Mouse (Mus musculus) left cerebral cortex, adult 2 months (tissue): ENCODE measurements around the gene Ftl1-ps1. TPM values are rescaled to one million over a fixed set of nuclear protein-coding genes. Genes with fewer than 3 reads are reported as not detected.

Experiments used
- DNase-seq, 2 experiments: peaks; one replicate each; pipeline ENCODE4 v3.0.0; 2021 to 2022; ENCODE audit warnings: low spot score in 2 of 2, mixed read lengths in 1 of 2; ENCODE audit errors: extremely low spot score in 1 of 2
- H3K27ac ChIP-seq: fragments of 200-600 bp; 2 replicates; pipeline ENCODE4 v1.8.1; 2022
- H3K4me3 ChIP-seq: fragments of 200-600 bp; 2 replicates; pipeline ENCODE4 v1.8.1; 2022
- CTCF ChIP-seq: fragments of 200-600 bp; IDR thresholded peaks from 2 replicates; pipeline ENCODE4 v1.8.1; 2022; ENCODE audit warnings: antibody characterized with exemption, mild to moderate bottlenecking, moderate library complexity
- intact Hi-C: fragments of 180-260 bp; cut with DNase I; formaldehyde crosslinking; loops from one replicate; pipeline ENCODE4 v1.15.1; 2025
- long read RNA-seq, 2 experiments: library from polyadenylated mRNA; stranded (forward); transcript quantifications; one replicate each; pipeline ENCODE4 v2.0.0; 2021; ENCODE audit warnings: borderline mapping rate in 2 of 2
- total RNA-seq, 2 experiments: library from RNA; stranded (reverse); gene quantifications; 2 replicates each; pipeline ENCODE4 v1.2.3; 2021

Gene Ftl1-ps1
- total RNA-seq: 100 to 1,000 TPM; 143 to 162 TPM
- long read RNA-seq, experiment 1, transcript Ftl1-ps1-202 (1 exons, 938 nt): major isoform, 117 of 117 reads
- long read RNA-seq, experiment 1, partial matches to known transcripts: 0 of 117 reads
- long read RNA-seq, experiment 1, other reads (novel, unspliced or antisense): 0 of 117 reads
- long read RNA-seq, experiment 2, transcript Ftl1-ps1-202 (1 exons, 938 nt): major isoform, 98 of 98 reads
- long read RNA-seq, experiment 2, partial matches to known transcripts: 0 of 98 reads
- long read RNA-seq, experiment 2, other reads (novel, unspliced or antisense): 0 of 98 reads

DNA sequence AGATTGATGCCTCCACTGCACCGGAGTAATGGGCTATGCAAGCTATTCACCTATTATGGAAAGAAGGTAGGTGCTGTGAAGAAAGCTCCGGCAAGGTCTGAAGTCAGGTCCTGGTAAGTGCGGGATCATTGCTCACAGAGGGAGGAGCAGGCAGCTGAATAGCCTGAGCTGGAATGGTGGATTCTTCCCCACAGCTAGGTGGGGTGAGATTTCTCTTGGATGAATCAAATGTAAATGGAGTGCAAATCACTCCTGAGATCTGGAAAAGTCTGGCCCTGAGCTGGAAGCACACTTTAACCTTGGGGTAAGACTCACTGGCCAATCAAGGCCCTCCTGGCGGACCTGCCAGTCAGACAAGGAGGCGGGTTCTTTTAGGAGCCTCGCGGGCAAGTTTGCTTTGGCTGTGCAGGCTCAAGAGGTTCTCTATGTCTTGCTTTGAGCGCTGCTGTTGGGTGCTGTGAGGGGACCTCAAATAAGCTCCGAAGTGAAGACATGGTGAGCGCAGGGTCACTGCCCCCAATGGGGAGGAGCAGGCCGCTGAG, at the start of gene Ftl1-ps1:
TSS of gene Ftl1-ps1 (plus strand) at position 397 of the 542 bp plus-strand sequence.
- DNase-seq: no peak
- TF ChIP-seq CTCF: no peak
- intact Hi-C loops: no loop called here
- Histone ChIP-seq H3K27ac (no peak within 1 kb of the TSS), H3K4me3 (no peak within 1 kb of the TSS)

DNA sequence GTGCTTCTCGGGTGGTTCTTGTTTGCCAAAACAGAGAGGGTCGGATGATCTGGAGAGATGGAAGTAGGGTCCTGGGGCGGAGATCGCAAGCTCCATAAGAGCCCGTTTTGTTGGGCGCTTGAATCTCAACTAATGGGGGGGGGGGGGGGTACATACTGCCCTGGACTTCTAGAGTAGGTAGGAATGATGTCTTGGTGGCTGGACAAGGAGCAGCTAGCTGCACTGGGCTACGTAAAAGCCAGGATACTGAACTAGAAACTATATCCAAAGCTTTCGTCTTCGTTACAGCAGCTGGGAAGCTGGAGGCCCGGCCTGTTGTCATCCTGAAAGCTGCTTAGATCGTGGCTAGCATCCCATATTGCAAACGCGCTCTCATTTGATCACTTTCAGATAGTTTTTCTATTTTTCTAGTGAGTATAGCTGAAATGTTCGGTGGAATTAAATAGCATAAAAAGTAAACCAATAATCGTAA, 49.0 kb upstream of the Ftl1-ps1 start:
- TF ChIP-seq CTCF: no peak
- intact Hi-C loops: no loop called here
- peak overlapping the region; percentile 77 for H3K4me3 ChIP-seq
- no peak for DNase-seq
- peak overlapping the region; percentile 96 for H3K27ac ChIP-seq

DNA sequence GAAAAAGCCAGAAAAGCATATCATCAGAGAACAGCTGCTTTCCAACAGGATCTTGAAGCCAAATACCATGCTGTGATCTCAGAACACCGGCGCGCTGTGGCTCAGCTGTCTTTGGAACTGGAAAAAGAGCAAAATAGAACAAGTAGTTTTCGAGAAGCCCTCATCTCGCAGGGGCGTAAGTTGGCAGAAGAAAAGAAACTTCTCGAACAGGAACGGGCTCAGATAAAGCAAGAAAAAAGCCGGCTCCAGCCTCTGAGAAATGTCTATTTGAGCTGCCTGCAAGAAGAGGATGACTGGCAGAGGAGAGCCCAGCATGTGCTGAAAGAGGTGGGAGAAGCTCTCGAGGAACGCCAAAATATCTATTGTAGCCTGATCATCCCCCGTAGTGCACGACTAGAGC, 43.0 kb upstream of the Ftl1-ps1 start:
- no peak for DNase-seq
- intact Hi-C loops: no loop called here
- no peak for TF ChIP-seq CTCF
- Histone ChIP-seq H3K27ac (no peak overlapping the region), H3K4me3 (no peak overlapping the region)

DNA sequence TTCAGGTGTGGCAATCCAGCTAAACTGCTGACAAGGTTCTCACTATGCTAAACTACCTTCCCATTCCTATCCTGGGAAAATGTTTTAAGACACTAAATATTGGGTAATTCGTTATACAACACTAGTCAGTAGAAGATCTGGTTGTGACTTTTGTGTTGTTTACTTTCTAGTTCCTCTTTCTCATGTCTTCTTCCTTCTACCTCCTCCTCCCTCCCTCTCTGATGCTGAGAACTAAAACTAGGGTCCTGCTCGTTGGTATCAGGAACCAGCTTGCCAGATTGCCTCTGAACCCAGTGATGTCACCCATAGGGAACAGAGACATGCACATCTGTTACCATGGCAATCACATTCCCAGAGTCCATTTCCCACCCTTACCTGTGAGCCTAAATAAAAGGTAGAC, 37.3 kb upstream of the Ftl1-ps1 start:
- H3K4me3 ChIP-seq: no peak overlapping the region
- no peak for TF ChIP-seq CTCF

DNA sequence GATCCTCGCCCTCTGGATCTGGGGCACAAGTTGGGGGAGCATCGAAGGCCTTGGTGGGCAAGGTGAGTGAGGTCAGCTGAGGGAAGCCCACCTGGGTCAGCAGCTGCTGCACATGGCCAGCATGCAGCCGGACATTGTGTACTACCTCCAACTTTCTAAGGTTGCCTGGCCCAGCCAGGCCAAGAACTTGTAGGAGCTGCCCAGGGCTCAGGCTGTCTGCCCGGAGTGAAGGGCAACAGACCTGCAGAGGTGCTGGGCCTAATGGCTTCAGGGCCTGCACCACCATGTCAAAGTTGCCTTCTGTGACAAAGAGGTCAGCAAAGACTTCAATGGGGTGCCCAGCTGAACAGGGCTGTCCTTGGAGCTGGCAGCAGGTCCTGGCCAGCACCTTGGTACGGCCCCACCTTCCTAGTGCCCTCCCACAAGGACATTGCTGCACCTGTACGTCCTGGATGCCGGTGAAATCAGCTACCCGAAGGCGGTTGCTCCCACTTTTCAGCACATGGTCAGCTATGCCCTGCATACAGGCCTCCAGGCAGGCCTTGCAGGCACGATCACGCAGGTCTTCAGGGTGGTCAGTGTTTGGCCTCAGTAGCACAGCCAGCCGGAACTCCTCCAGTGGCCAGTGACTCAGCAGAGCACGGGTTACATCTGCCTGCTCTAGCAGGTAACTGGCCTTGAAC, 36.2 kb upstream of the Ftl1-ps1 start:
- no peak overlapping the region for H3K4me3 ChIP-seq
- intact Hi-C loops: no loop called here
- TF ChIP-seq CTCF: no peak
- peak overlapping the region; percentile 19; the same call in 1 of the 2 replicates for H3K27ac ChIP-seq
- DNase-seq: no peak

More for the DNA sequence above, 37.3 kb upstream of the Ftl1-ps1 start:
- intact Hi-C loops: no loop called here
- no peak for DNase-seq
- no peak overlapping the region for H3K27ac ChIP-seq

DNA sequence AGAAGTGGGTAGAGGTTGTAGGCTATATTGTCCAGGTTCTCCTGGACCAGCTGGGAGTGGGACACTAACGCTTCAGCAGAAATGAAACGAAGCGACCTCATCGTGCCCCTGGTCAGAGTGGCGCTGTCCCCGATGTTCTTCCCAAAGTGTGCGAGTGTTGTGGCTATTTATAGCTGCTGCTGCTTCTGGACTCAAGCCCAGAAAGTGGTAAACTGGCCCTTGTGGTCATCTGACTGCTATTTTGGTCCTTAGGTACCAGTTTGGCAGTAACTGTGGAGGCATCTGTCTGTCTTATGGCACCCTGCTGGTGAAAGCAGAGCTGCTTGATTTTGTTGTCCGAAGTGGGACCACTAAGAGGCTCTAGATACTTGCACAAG, 35.6 kb upstream of the Ftl1-ps1 start, which contains the start of gene Lrrc14b:
TSS of gene Lrrc14b (minus strand) at position 147 of the 377 bp plus-strand sequence.
- DNase-seq: no peak
- TF ChIP-seq CTCF: no peak; the same call in 1 of the 2 replicates
- Histone ChIP-seq H3K4me3 (no peak within 1 kb of the TSS), H3K27ac (peak within 1 kb of the TSS; percentile 19; the same call in 1 of the 2 replicates)
- intact Hi-C loops: no loop called here

DNA sequence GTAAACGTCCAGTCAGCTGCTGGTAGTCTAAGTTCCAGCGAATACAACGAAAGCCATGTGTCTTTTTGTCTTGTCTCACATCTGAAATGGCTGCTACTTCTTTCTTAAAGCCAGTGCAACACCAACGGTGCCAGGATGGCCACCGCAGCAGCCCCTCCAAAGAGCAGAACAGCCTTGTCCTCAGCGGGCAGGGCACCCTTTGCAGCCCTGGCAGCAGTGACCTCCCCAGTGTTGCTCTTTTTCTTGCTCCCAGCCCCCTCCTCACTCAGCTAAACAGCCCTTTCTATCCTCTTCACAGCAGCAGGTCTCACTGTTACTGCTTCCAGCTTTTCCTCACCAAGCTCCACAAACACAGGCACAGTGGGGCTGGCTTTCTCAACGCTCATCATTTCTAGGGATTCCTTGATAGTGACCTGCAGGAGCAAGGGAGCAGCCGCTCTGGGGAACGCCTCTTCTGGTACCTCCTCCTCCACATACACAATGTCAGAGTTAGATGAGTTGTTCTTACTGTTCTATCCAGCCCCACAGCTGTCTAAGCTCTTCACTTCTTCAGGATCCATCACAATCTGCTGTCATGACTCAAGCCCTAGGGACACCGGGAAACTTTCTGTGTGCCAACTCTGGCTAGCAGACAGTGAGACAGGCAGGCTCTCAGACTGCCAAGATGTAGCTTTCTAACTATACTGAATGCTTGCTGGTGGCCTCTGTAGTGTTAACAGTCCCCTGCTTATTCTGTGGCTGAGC, 17.8 kb upstream of the Ftl1-ps1 start:
- H3K27ac ChIP-seq: no peak overlapping the region
- DNase-seq: no peak
- intact Hi-C loops: no loop called here

DNA sequence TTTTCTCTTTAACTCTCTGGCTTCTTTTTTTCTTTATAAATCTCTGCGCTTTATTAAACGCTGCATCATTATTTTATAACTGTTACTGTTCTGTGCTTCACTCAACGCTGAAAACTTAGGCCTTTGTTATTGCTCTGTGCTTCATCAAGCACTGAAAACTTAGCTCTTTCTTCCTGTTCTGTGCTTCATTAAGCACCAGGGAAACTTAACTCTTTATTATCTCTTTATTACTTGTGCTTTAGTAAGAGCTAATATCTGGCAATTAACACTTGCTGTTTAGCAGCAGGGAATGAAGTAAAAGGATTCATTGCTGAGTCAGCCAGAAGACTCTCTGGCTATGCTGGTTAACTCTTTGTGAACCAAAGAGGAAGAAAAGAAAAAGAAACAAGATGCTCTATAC, 17.2 kb upstream of the Ftl1-ps1 start:
- no peak for DNase-seq
- H3K27ac ChIP-seq: no peak overlapping the region

More for the DNA sequence above, 17.8 kb upstream of the Ftl1-ps1 start:
- no peak overlapping the region for H3K4me3 ChIP-seq
- no peak for TF ChIP-seq CTCF

DNA sequence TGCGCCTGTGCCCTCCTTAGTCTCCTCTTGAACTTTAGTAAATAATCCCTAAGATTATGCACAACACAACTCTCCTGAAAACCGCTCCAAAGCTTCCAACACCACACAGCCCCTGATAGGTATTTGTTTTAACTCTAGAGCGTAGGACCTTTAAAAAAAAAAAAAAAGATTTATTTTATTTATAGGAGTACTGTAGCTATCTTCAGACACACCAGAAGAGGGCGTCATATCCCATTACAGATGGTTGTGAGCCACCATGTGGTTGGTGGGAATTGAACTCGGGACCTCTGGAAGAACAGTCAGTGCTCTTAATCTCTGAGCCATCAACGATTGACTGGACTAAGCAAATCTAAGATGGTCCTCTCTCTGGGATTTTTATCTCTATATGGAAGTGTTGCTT, 9.8 kb upstream of the Ftl1-ps1 start:
- intact Hi-C loops: loop anchor here (2.0 kb wide), 1 partner anchor 73 kb away; no protein-coding TSS in a partner anchor
- no peak for DNase-seq
- peak overlapping the region; percentile 90 for H3K4me3 ChIP-seq
- H3K27ac ChIP-seq: no peak overlapping the region
- TF ChIP-seq CTCF: peak; percentile 47

More for the DNA sequence above, 17.2 kb upstream of the Ftl1-ps1 start:
- no peak overlapping the region for H3K4me3 ChIP-seq
- intact Hi-C loops: no loop called here
- no peak for TF ChIP-seq CTCF

DNA sequence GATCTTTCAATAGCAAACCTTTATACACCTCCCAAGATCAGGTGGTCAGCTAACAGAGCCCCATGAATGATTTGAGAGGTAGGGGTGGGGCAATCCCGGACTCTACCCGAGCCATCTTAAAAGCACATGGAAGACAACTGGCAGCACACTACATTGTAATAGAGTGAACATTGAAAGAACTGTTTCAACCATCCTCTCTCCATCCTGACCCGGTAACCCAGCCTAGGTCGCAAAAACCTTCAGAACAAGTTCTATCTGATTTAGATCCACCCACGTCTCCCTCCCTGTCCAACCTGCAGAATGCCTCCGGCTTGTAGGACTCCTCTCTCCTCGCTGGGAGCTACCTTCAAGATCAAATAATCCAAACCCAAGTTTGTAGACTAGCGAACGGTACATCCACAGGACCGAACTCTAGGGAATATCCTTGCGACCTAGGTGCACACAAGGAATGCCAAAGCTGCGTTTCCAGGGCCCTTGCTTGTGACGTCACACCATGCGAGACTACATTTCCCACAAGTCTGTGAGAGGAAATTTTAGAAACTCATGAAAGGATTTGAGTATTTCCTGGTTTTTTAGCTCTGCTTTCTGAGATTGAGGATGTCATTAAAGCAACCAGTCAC, 9.0 kb upstream of the Ftl1-ps1 start, which contains the start of gene Zfp72:
TSS of gene Zfp72 (minus strand) at position 466 of the 620 bp plus-strand sequence.
- peak within 1 kb of the TSS; percentile 79 for H3K27ac ChIP-seq

DNA sequence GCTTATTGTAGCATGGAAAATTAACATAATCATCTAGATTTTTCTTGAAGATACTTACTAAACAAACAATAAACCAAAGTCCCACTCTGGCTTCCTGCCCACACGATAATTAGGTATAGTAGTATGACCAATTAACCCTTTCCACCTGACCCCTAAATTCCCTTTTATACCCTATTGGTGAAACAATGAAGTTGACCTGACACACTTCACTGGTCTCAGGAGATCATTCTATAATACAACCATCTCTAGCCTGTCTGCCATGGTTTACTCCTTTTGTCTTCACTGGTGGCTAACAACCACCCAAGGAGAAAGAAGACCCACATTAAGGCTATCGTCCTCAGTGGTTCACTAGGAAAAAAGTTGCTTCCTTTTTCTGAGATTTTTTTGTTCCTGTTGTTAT, 8.3 kb upstream of the Ftl1-ps1 start:
- Histone ChIP-seq H3K27ac (no peak overlapping the region), H3K4me3 (peak overlapping the region; percentile 90; the same call in 1 of the 2 replicates)
- no peak for TF ChIP-seq CTCF
- intact Hi-C loops: loop anchor here (2.0 kb wide), 1 partner anchor 72 kb away; no protein-coding TSS in a partner anchor
- no peak for DNase-seq

More for the DNA sequence above, 9.0 kb upstream of the Ftl1-ps1 start, which contains the start of gene Zfp72:
- peak within 1 kb of the TSS; percentile 90 for H3K4me3 ChIP-seq
- intact Hi-C loops: loop anchor here (2.0 kb wide), 1 partner anchor 72 kb away; no protein-coding TSS in a partner anchor
- TF ChIP-seq CTCF: no peak
- peak; percentile 75 to 78 for DNase-seq
